Mouse (Mus musculus): ENCODE results near the gene Gm4922. TPM values are rescaled to one million over a fixed set of nuclear protein-coding genes. Genes with fewer than 3 reads are reported as not detected.

The Gm4922 gene
- not detected in 2 replicates for polyA plus RNA-seq (2016; fragmentation: Nextera tagmentation; extraction: Ambion mirVana)

GRCm38 (mm10) chr10:18786693-18787092 lies at the start of gene Gm4922:
Gene Gm4922 (minus strand): TSS chr10:18786793.
- no peak within 1 kb of the TSS for H3K27ac ChIP-seq (replicated peaks)
- no peaks in the 10 kb centered on the region for H3K9me3 ChIP-seq
- H3K4me3 ChIP-seq, result no peak within 1 kb of the TSS
- H3K4me1 ChIP-seq, result no peaks in the 10 kb centered on the region
- WGBS, result 88% methylated on average over 1 of the region's 1 CpGs
- no peaks in the 10 kb centered on the region for H3K36me3 ChIP-seq (replicated peaks)
- no peaks in the 10 kb centered on the region for H3K27me3 ChIP-seq (replicated peaks; ENCODE audit: low read depth, poor library complexity, severe bottlenecking)
- no peak for DNase-seq (ENCODE audit: low spot score)

- 44% methylated on average over 6 of the region's 6 CpGs for WGBS
- H3K4me3 ChIP-seq, result no peak overlapping the region
- H3K36me3 ChIP-seq (replicated peaks), result no peaks in the 10 kb centered on the region
- no peaks in the 10 kb centered on the region for H3K4me1 ChIP-seq
- no peaks in the 10 kb centered on the region for H3K27me3 ChIP-seq (replicated peaks; ENCODE audit: low read depth, poor library complexity, severe bottlenecking)
- H3K9me3 ChIP-seq, result no peaks in the 10 kb centered on the region
- peak; percentile 24 for DNase-seq (ENCODE audit: low spot score)
- H3K27ac ChIP-seq (replicated peaks), result no peak overlapping the region
These were observed 49.3 kb upstream of the Gm4922 start for GRCm38 (mm10) chr10:18835684-18836479.

- H3K4me1 ChIP-seq, result no peaks in the 10 kb centered on the region
- no peaks in the 10 kb centered on the region for H3K27me3 ChIP-seq (replicated peaks; ENCODE audit: low read depth, poor library complexity, severe bottlenecking)
- WGBS, result 61% methylated on average over 2 of the region's 2 CpGs
- H3K4me3 ChIP-seq, result no peak overlapping the region
- H3K9me3 ChIP-seq, result no peaks in the 10 kb centered on the region
- DNase-seq (ENCODE audit: low spot score), result no peak
- no peak overlapping the region for H3K27ac ChIP-seq (replicated peaks)
- H3K36me3 ChIP-seq (replicated peaks), result no peaks in the 10 kb centered on the region
These were observed 47.8 kb upstream of the Gm4922 start for GRCm38 (mm10) chr10:18834389-18834788.

GRCm38 (mm10) chr10:18831823-18832222 lies 45.2 kb upstream of the Gm4922 start:
- no peak overlapping the region for H3K27ac ChIP-seq (replicated peaks)
- no peaks in the 10 kb centered on the region for H3K9me3 ChIP-seq
- DNase-seq (ENCODE audit: low spot score), result no peak
- WGBS, result 59% methylated on average over 7 of the region's 7 CpGs
- no peaks in the 10 kb centered on the region for H3K27me3 ChIP-seq (replicated peaks; ENCODE audit: low read depth, poor library complexity, severe bottlenecking)
- no peak overlapping the region for H3K4me3 ChIP-seq
- no peaks in the 10 kb centered on the region for H3K36me3 ChIP-seq (replicated peaks)
- H3K4me1 ChIP-seq, result no peaks in the 10 kb centered on the region

GRCm38 (mm10) chr10:18830359-18830758 lies 43.8 kb upstream of the Gm4922 start:
- no peak overlapping the region for H3K27ac ChIP-seq (replicated peaks)
- H3K36me3 ChIP-seq (replicated peaks), result no peaks in the 10 kb centered on the region
- WGBS, result 81% methylated on average over 4 of the region's 4 CpGs
- H3K4me3 ChIP-seq, result no peak overlapping the region
- no peaks in the 10 kb centered on the region for H3K27me3 ChIP-seq (replicated peaks; ENCODE audit: low read depth, poor library complexity, severe bottlenecking)
- H3K9me3 ChIP-seq, result no peaks in the 10 kb centered on the region
- no peaks in the 10 kb centered on the region for H3K4me1 ChIP-seq
- no peak for DNase-seq (ENCODE audit: low spot score)

GRCm38 (mm10) chr10:18827936-18828335 lies 41.3 kb upstream of the Gm4922 start:
- Histone ChIP-seq H3K4me3 (no peak overlapping the region), H3K27ac (replicated peaks) (no peak overlapping the region), H3K4me1 (no peaks in the 10 kb centered on the region), H3K9me3 (no peaks in the 10 kb centered on the region), H3K27me3 (replicated peaks; ENCODE audit: low read depth, poor library complexity, severe bottlenecking) (no peaks in the 10 kb centered on the region), H3K36me3 (replicated peaks) (no peaks in the 10 kb centered on the region)
- DNase-seq (ENCODE audit: low spot score), result no peak
- WGBS, result 44% methylated on average over 2 of the region's 2 CpGs

GRCm38 (mm10) chr10:18826107-18826506 lies 39.5 kb upstream of the Gm4922 start:
- no peaks in the 10 kb centered on the region for H3K4me1 ChIP-seq
- 78% methylated on average over 2 of the region's 2 CpGs for WGBS
- no peak overlapping the region for H3K27ac ChIP-seq (replicated peaks)
- H3K27me3 ChIP-seq (replicated peaks; ENCODE audit: low read depth, poor library complexity, severe bottlenecking), result no peaks in the 10 kb centered on the region
- no peak for DNase-seq (ENCODE audit: low spot score)
- no peak overlapping the region for H3K4me3 ChIP-seq
- no peaks in the 10 kb centered on the region for H3K36me3 ChIP-seq (replicated peaks)
- no peaks in the 10 kb centered on the region for H3K9me3 ChIP-seq

GRCm38 (mm10) chr10:18825143-18825542 lies 38.5 kb upstream of the Gm4922 start:
- Histone ChIP-seq H3K27ac (replicated peaks) (no peak overlapping the region), H3K4me1 (no peaks in the 10 kb centered on the region), H3K4me3 (no peak overlapping the region), H3K9me3 (no peaks in the 10 kb centered on the region), H3K27me3 (replicated peaks; ENCODE audit: low read depth, poor library complexity, severe bottlenecking) (no peaks in the 10 kb centered on the region), H3K36me3 (replicated peaks) (no peaks in the 10 kb centered on the region)
- no peak for DNase-seq (ENCODE audit: low spot score)

- Histone ChIP-seq H3K4me3 (no peak overlapping the region), H3K27ac (replicated peaks) (peak overlapping the region; percentile 51; the same call in 1 of the 2 replicates), H3K9me3 (no peaks in the 10 kb centered on the region), H3K27me3 (replicated peaks; ENCODE audit: low read depth, poor library complexity, severe bottlenecking) (no peaks in the 10 kb centered on the region), H3K36me3 (replicated peaks) (no peaks in the 10 kb centered on the region), H3K4me1 (peaks cover 33% of the 10 kb centered on the region)
- DNase-seq (ENCODE audit: low spot score), result peak; percentile 63
- WGBS, result 39% methylated on average over 5 of the region's 5 CpGs
These were observed 30.0 kb upstream of the Gm4922 start for GRCm38 (mm10) chr10:18816560-18816959.

GRCm38 (mm10) chr10:18811751-18812150 lies 25.2 kb upstream of the Gm4922 start:
- no peaks in the 10 kb centered on the region for H3K36me3 ChIP-seq (replicated peaks)
- H3K27ac ChIP-seq (replicated peaks), result no peak overlapping the region
- no peak for DNase-seq (ENCODE audit: low spot score)
- H3K27me3 ChIP-seq (replicated peaks; ENCODE audit: low read depth, poor library complexity, severe bottlenecking), result no peaks in the 10 kb centered on the region
- 89% methylated on average over 2 of the region's 2 CpGs for WGBS
- no peaks in the 10 kb centered on the region for H3K9me3 ChIP-seq
- no peak overlapping the region for H3K4me3 ChIP-seq
- peaks cover 24% of the 10 kb centered on the region for H3K4me1 ChIP-seq

GRCm38 (mm10) chr10:18790063-18790462 lies 3.5 kb upstream of the Gm4922 start:
- DNase-seq (ENCODE audit: low spot score), result no peak
- WGBS, result 95% methylated on average over 4 of the region's 4 CpGs
- no peaks in the 10 kb centered on the region for H3K27me3 ChIP-seq (replicated peaks; ENCODE audit: low read depth, poor library complexity, severe bottlenecking)
- no peaks in the 10 kb centered on the region for H3K36me3 ChIP-seq (replicated peaks)
- H3K27ac ChIP-seq (replicated peaks), result no peak overlapping the region
- no peaks in the 10 kb centered on the region for H3K4me1 ChIP-seq
- H3K9me3 ChIP-seq, result no peaks in the 10 kb centered on the region
- no peak overlapping the region for H3K4me3 ChIP-seq

GRCm38 (mm10) chr10:18788601-18789000 lies 2.0 kb upstream of the Gm4922 start:
- no peaks in the 10 kb centered on the region for H3K36me3 ChIP-seq (replicated peaks)
- no peaks in the 10 kb centered on the region for H3K9me3 ChIP-seq
- no peaks in the 10 kb centered on the region for H3K27me3 ChIP-seq (replicated peaks; ENCODE audit: low read depth, poor library complexity, severe bottlenecking)
- 73% methylated on average over 1 of the region's 1 CpGs for WGBS
- DNase-seq (ENCODE audit: low spot score), result no peak
- H3K27ac ChIP-seq (replicated peaks), result no peak overlapping the region
- no peak overlapping the region for H3K4me3 ChIP-seq
- H3K4me1 ChIP-seq, result no peaks in the 10 kb centered on the region

- Histone ChIP-seq H3K27ac (replicated peaks) (no peak overlapping the region), H3K27me3 (replicated peaks; ENCODE audit: low read depth, poor library complexity, severe bottlenecking) (no peaks in the 10 kb centered on the region), H3K36me3 (replicated peaks) (no peaks in the 10 kb centered on the region), H3K4me3 (no peak overlapping the region), H3K9me3 (no peaks in the 10 kb centered on the region), H3K4me1 (peaks cover 5% of the 10 kb centered on the region)
- DNase-seq (ENCODE audit: low spot score), result no peak
- WGBS, result 63% methylated on average over 3 of the region's 3 CpGs
These were observed 9.0 kb downstream of the Gm4922 start for GRCm38 (mm10) chr10:18777546-18777945.
